Mouse (Mus musculus) liver, adult 2 months (tissue): ENCODE results near the gene S100a5. TPM values are rescaled to one million over a fixed set of nuclear protein-coding genes. Genes with fewer than 3 reads are reported as not detected.

Experiments used
- DNase-seq: peaks from one replicate; pipeline ENCODE4 v3.0.0-alpha.2; 2011; ENCODE audit warnings: low read depth, low spot score; ENCODE audit errors: extremely low read depth
- H3K27ac ChIP-seq: fragments of 200-500 bp; replicated peaks from 2 replicates; pipeline ENCODE4 v1.5.1; 2012; ENCODE audit warnings: low read depth, mild to moderate bottlenecking, control low read depth, inconsistent platforms, low read length; ENCODE audit not compliant: insufficient read depth
- H3K27me3 ChIP-seq: fragments of 200-500 bp; 2 replicates; pipeline ENCODE4 v1.6.1; 2012; ENCODE audit warnings: mild to moderate bottlenecking, moderate library complexity, low read length, inconsistent platforms; ENCODE audit not compliant: control insufficient read depth, insufficient read depth
- H3K36me3 ChIP-seq: fragments of 200-500 bp; 2 replicates; pipeline ENCODE4 v1.6.1; 2012; ENCODE audit warnings: low read length, inconsistent platforms; ENCODE audit not compliant: control insufficient read depth, insufficient read depth
- H3K4me1 ChIP-seq: fragments of 200-500 bp; 2 replicates; pipeline ENCODE4 v1.6.1; 2011; ENCODE audit warnings: low read length; ENCODE audit not compliant: control insufficient read depth, insufficient read depth
- H3K4me3 ChIP-seq: fragments of 200-500 bp; 2 replicates; pipeline ENCODE4 v1.5.1; 2011; ENCODE audit warnings: low read depth, mild to moderate bottlenecking, control low read depth, low read length, moderate library complexity; ENCODE audit not compliant: insufficient read depth
- H3K79me2 ChIP-seq: fragments of 200-500 bp; 2 replicates; pipeline ENCODE4 v1.6.1; 2012; ENCODE audit warnings: inconsistent platforms, mild to moderate bottlenecking, low read length, moderate library complexity; ENCODE audit not compliant: control insufficient read depth, insufficient read depth
- H3K9ac ChIP-seq: fragments of 200-500 bp; 2 replicates; pipeline ENCODE4 v1.6.1; 2012; ENCODE audit warnings: low read depth, mild to moderate bottlenecking, control low read depth, inconsistent platforms, low read length
- CTCF ChIP-seq: fragments of 200-500 bp; IDR thresholded peaks from 2 replicates; pipeline ENCODE4 v1.5.1; 2011; ENCODE audit warnings: low read depth, low read length, control low read depth
- POLR2A ChIP-seq: fragments of 200-500 bp; IDR thresholded peaks from 2 replicates; pipeline ENCODE4 v1.6.1; 2011; ENCODE audit warnings: low read length, control low read depth; ENCODE audit not compliant: insufficient read depth; ENCODE audit errors: extremely low read depth
- WGBS: fragments of 180-500 bp; shearing (Covaris S2); methylation state at CpG from one replicate; pipeline ENCODE4 v1.1.7; 2018; 5-methylcytosine and 5-hydroxymethylcytosine counted together
- polyA plus RNA-seq: library from polyadenylated mRNA; depleted of rRNA; stranded (reverse); fragments of >200 nt; gene quantifications from 2 replicates; pipeline ENCODE4 v1.2.3, GENCODE M21; 2012; rRNA removed
- total RNA-seq: library from RNA; depleted of rRNA; stranded (reverse); fragments of >200 nt; gene quantifications from 2 replicates; pipeline ENCODE4 v1.2.3, GENCODE M21; 2014; rRNA removed

The S100a5 gene
- total and polyA plus RNA-seq, 2 experiments: not detected

- DNase-seq: no peak
- Histone ChIP-seq H3K27ac (no peak overlapping the region), H3K79me2 (no peaks in the 10 kb centered on the region), H3K36me3 (no peaks in the 10 kb centered on the region), H3K4me3 (no peak overlapping the region), H3K4me1 (no peaks in the 10 kb centered on the region), H3K27me3 (no peaks in the 10 kb centered on the region), H3K9ac (no peak overlapping the region)
- TF ChIP-seq CTCF (no peak), POLR2A (no peak)
Measured at GRCm38 (mm10) chr3:90648981-90649380, 40.7 kb downstream of the S100a5 start.

- no peak for DNase-seq
- WGBS: 86% methylated on average over 2 of the region's 2 CpGs
- Histone ChIP-seq H3K9ac (no peak overlapping the region), H3K79me2 (no peaks in the 10 kb centered on the region), H3K36me3 (no peaks in the 10 kb centered on the region), H3K27ac (no peak overlapping the region), H3K4me1 (no peaks in the 10 kb centered on the region), H3K4me3 (no peak overlapping the region), H3K27me3 (no peaks in the 10 kb centered on the region)
- TF ChIP-seq CTCF (no peak), POLR2A (no peak)
Measured at GRCm38 (mm10) chr3:90649832-90650231, 41.5 kb downstream of the S100a5 start.

DNA sequence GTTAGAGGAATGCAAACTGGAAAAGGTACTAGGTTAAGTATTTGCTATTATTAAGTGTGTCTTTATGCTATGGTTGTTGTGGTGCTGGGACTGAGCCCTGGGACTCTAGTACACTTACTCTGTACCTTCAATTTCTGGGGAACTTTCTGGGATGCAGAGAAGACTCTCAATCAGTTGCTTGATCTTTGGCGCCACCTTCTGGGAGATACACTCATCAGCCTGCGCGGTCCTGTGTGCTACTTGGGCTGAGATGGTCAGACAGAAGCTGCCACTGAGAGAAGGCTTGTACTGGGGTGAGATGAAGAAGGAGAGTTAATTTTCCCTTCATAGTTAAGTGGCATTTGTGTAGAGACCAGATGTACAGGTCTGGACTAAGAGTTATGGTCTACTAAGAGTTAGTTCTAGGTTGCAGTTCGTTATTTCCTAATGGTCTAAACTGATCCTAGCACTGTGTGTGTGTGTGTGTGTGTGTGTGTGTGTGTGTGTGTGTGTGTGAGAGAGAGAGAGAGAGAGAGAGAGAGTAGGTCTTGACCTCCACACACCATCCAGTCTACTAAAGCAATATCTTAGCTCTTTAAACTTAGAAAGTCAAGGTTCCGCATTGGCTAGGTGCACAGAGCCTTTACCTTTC, 44.7 kb downstream of the S100a5 start:
- no peaks in the 10 kb centered on the region for H3K79me2 ChIP-seq
- no peaks in the 10 kb centered on the region for H3K27me3 ChIP-seq
- peak; percentile 33 for DNase-seq
- no peaks in the 10 kb centered on the region for H3K4me1 ChIP-seq
- H3K4me3 ChIP-seq: no peak overlapping the region
- no peaks in the 10 kb centered on the region for H3K36me3 ChIP-seq
- H3K9ac ChIP-seq: no peak overlapping the region
- TF ChIP-seq CTCF (peak; percentile 79), POLR2A (no peak)
- no peak overlapping the region for H3K27ac ChIP-seq
- WGBS: 38% methylated on average over 5 of the region's 5 CpGs

DNA sequence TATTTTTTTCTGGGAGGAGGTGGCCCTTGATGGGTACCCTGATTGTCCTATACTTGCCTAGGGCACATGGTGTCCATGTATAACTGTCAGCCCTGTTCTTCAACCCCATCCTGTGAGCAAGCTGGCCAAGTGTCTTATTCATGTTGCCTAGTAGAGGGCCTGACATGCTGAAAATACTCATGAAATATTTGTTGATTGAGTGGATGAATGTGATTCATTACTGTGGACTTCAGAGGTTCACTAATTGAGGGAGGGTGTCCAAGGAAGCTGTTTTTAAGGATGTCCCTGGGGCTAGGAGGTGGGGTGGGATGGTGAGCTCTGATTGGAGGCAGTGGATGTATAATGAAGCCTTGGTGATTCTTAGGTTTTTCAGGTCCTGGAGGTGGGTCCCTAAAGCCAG, 45.4 kb downstream of the S100a5 start, which contains the start of gene S100a7a:
TSS of gene S100a7a (plus strand) at position 301 of the 400 bp plus-strand sequence.
- Histone ChIP-seq H3K4me3 (no peak within 1 kb of the TSS), H3K27me3 (no peaks in the 10 kb centered on the region), H3K9ac (no peak within 1 kb of the TSS), H3K79me2 (no peaks in the 10 kb centered on the region), H3K36me3 (no peaks in the 10 kb centered on the region), H3K27ac (no peak within 1 kb of the TSS), H3K4me1 (no peaks in the 10 kb centered on the region)
- TF ChIP-seq CTCF (no peak), POLR2A (no peak)
- DNase-seq: no peak

- DNase-seq: no peak
- Histone ChIP-seq H3K4me1 (no peaks in the 10 kb centered on the region), H3K4me3 (no peak overlapping the region), H3K9ac (no peak overlapping the region), H3K27ac (no peak overlapping the region), H3K27me3 (no peaks in the 10 kb centered on the region), H3K36me3 (no peaks in the 10 kb centered on the region), H3K79me2 (no peaks in the 10 kb centered on the region)
- 67% methylated on average over 4 of the region's 4 CpGs for WGBS
- TF ChIP-seq POLR2A (no peak), CTCF (no peak)
Measured at GRCm38 (mm10) chr3:90657405-90657804, 49.1 kb downstream of the S100a5 start.

GRCm38 (mm10) chr3:90659364-90660044, 51.2 kb downstream of the S100a5 start:
- no peaks in the 10 kb centered on the region for H3K4me1 ChIP-seq
- TF ChIP-seq POLR2A (no peak), CTCF (no peak)
- H3K27ac ChIP-seq: no peak overlapping the region
- no peaks in the 10 kb centered on the region for H3K27me3 ChIP-seq
- H3K9ac ChIP-seq: no peak overlapping the region
- H3K36me3 ChIP-seq: no peaks in the 10 kb centered on the region
- DNase-seq: no peak
- H3K79me2 ChIP-seq: no peaks in the 10 kb centered on the region
- no peak overlapping the region for H3K4me3 ChIP-seq

Other genes with a start within 250 kb of the S100a5 start
- 0.37 and 1.1 TPM in 2 replicates for gene Slc27a3, start 218.6 kb upstream of the S100a5 start, total RNA-seq
- 1.00 and 2.3 TPM in 2 replicates for gene Slc27a3, start 218.6 kb upstream of the S100a5 start, polyA plus RNA-seq
- 8.9 and 11.3 TPM in 2 replicates for gene Ints3, start 174.9 kb upstream of the S100a5 start, total RNA-seq
- 11.4 and 12.4 TPM in 2 replicates for gene Ints3, start 174.9 kb upstream of the S100a5 start, polyA plus RNA-seq
- gene Npr1, start 142.7 kb upstream of the S100a5 start, total RNA-seq: 5.6 and 8.3 TPM in 2 replicates
- 10.2 and 13.2 TPM in 2 replicates for gene Npr1, start 142.7 kb upstream of the S100a5 start, polyA plus RNA-seq
- 13.2 and 16.0 TPM in 2 replicates for gene Ilf2, start 132.4 kb upstream of the S100a5 start, total RNA-seq
- 6.5 and 6.9 TPM in 2 replicates for gene Ilf2, start 132.4 kb upstream of the S100a5 start, polyA plus RNA-seq
- gene Snapin, start 117.5 kb upstream of the S100a5 start, total RNA-seq: 12.8 and 18.5 TPM in 2 replicates
- gene Snapin, start 117.5 kb upstream of the S100a5 start, polyA plus RNA-seq: 10.4 and 10.6 TPM in 2 replicates
- gene Chtop, start 99.0 kb upstream of the S100a5 start, total RNA-seq: 30.9 and 31.0 TPM in 2 replicates
- gene Chtop, start 99.0 kb upstream of the S100a5 start, polyA plus RNA-seq: 23.5 and 24.9 TPM in 2 replicates
- gene S100a1, start 94.1 kb upstream of the S100a5 start, total RNA-seq: 115 and 123 TPM in 2 replicates
- gene S100a1, start 94.1 kb upstream of the S100a5 start, polyA plus RNA-seq: 241 and 335 TPM in 2 replicates
- gene S100a13, start 94.1 kb upstream of the S100a5 start, total RNA-seq: 70.7 and 81.7 TPM in 2 replicates
- gene S100a13, start 94.1 kb upstream of the S100a5 start, polyA plus RNA-seq: 40.2 and 40.5 TPM in 2 replicates
- not detected in 2 replicates for gene S100a14, start 81.7 kb upstream of the S100a5 start, total RNA-seq
- gene S100a14, start 81.7 kb upstream of the S100a5 start, polyA plus RNA-seq: not detected in 2 replicates
- 38.0 and 40.7 TPM in 2 replicates for gene S100a16, start 71.3 kb upstream of the S100a5 start, total RNA-seq
- gene S100a16, start 71.3 kb upstream of the S100a5 start, polyA plus RNA-seq: 40.1 and 55.0 TPM in 2 replicates
- gene S100a3, start 47.9 kb upstream of the S100a5 start, total RNA-seq: not detected in 2 replicates
- gene S100a3, start 47.9 kb upstream of the S100a5 start, polyA plus RNA-seq: not detected in 2 replicates
- gene S100a2, start 18.3 kb upstream of the S100a5 start, total RNA-seq: not detected in 2 replicates
- gene S100a2, start 18.3 kb upstream of the S100a5 start, polyA plus RNA-seq: not detected in 2 replicates
- not detected in 2 replicates for gene Gm42674, start 6.6 kb upstream of the S100a5 start, total RNA-seq
- not detected in 2 replicates for gene Gm42674, start 6.6 kb upstream of the S100a5 start, polyA plus RNA-seq
- gene S100a4, start 4.8 kb upstream of the S100a5 start, total RNA-seq: 2.8 and 2.9 TPM in 2 replicates
- 0.87 and 1.0 TPM in 2 replicates for gene S100a4, start 4.8 kb upstream of the S100a5 start, polyA plus RNA-seq
- gene S100a6, start 4.4 kb downstream of the S100a5 start, total RNA-seq: 2.4 and 3.6 TPM in 2 replicates
- gene S100a6, start 4.4 kb downstream of the S100a5 start, polyA plus RNA-seq: 4.7 and 8.1 TPM in 2 replicates
- not detected in 2 replicates for gene S100a7a, start 45.5 kb downstream of the S100a5 start, total RNA-seq
- not detected in 2 replicates for gene S100a7a, start 45.5 kb downstream of the S100a5 start, polyA plus RNA-seq
- gene S100a8, start 60.5 kb downstream of the S100a5 start, total RNA-seq: 1.4 and 1.7 TPM in 2 replicates
- gene S100a8, start 60.5 kb downstream of the S100a5 start, polyA plus RNA-seq: 0.54 and 0.90 TPM in 2 replicates
- 2.6 and 3.6 TPM in 2 replicates for gene S100a9, start 87.2 kb downstream of the S100a5 start, total RNA-seq
- 0.76 and 0.92 TPM in 2 replicates for gene S100a9, start 87.2 kb downstream of the S100a5 start, polyA plus RNA-seq
- gene Pglyrp4, start 118.4 kb downstream of the S100a5 start, total RNA-seq: not detected in 2 replicates
- gene Pglyrp4, start 118.4 kb downstream of the S100a5 start, polyA plus RNA-seq: not detected in 2 replicates
- gene Gm5849, start 169.4 kb downstream of the S100a5 start, total RNA-seq: not detected in 2 replicates
- not detected in 2 replicates for gene Gm5849, start 169.4 kb downstream of the S100a5 start, polyA plus RNA-seq